Mouse (Mus musculus): Measurements from ENCODE around the gene Il1rap.
A peak's percentile ranks its signal among the peaks of the same experiment; 100 is the strongest.

Gene Il1rap

GRCm38 (mm10) chr16:26581048-26581912 lies at the start of gene Il1rap:
TSS of gene Il1rap (plus strand) at chr16:26581704.
- DNase-seq (ENCODE audit: low spot score), result peak; percentile 69

DNA sequence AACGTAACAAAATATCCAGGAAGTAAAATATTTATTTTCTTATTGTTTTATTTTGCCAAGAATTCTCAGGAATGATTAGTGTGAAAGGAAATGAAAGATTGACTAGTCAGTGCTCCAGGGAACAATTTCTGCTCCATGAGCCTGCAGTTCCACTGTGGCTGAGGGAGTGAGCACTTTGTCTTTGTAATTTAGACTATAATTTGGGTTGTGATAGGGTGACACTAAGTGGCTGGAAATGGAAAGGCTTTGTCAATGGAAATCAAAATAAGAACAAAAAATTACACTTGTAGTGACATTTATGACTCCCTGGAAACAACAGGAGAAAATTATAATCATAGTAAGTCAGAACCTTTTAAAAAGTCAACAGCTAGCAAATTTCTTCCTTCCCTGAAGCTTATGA lies 49.2 kb upstream of the Il1rap start:
- DNase-seq (ENCODE audit: low spot score), result no peak

GRCm38 (mm10) chr16:26546170-26546878 lies 35.2 kb upstream of the Il1rap start:
- DNase-seq (ENCODE audit: low spot score), result no peak

DNA sequence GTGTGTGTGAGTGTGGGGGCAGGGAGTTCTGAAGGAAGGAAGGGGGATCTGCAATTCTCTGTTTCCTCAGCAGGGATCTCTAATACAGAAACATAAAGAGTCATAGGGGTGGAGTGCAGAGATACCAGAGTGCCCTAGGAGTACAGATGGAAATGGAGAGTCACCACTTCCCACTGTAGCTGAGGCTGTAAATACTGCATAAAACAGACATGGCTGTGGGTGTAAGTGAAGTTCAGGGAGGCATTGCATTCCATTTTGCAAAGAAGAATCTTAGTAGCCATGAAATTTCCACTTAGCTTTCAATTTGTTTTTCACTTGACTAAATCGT lies 34.7 kb upstream of the Il1rap start:
- no peak for DNase-seq (ENCODE audit: low spot score)

- DNase-seq (ENCODE audit: low spot score), result no peak
These were observed 32.3 kb upstream of the Il1rap start for GRCm38 (mm10) chr16:26549221-26549620.

DNA sequence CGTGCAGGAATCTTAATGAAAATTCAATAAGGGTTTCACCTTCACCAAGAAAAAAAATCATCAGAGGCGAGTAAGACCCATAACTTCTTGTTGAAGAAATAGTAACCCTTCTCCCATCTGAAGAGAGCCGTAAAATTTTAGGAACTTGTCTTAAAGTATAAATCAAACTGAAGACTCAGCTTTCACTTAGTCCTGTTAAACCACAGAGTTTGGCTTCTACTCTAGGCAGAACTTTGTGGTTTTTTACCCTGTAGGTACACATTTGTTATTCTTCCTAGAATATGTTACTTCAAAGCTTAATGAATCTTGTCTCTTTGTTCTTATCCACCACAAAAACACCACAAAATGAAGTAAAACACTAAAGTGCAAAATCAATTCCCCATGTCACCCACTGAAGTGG lies 29.3 kb upstream of the Il1rap start:
- DNase-seq (ENCODE audit: low spot score), result no peak

DNA sequence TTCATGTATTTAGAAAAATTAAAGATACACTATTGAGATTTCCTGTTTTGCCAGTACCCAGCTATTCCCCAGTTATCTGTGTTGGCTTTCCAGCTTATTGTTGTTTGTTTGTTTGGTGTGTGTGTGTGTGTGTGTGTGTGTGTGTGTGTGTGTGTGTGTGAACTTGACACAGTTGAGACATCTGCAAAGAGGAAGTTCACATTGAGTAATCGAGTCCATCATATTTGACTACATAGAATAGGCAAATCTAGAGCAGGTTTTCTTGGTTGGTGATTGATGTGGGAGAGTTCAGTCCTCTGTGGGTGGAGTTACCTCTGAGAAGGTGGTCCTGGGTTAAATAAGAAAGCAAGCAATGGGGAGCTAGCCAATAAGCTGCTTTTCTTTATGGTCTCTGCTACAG lies 22.7 kb upstream of the Il1rap start:
- no peak for DNase-seq (ENCODE audit: low spot score)

- no peak for DNase-seq (ENCODE audit: low spot score)
These were observed 19.8 kb upstream of the Il1rap start for GRCm38 (mm10) chr16:26561743-26562142.

DNA sequence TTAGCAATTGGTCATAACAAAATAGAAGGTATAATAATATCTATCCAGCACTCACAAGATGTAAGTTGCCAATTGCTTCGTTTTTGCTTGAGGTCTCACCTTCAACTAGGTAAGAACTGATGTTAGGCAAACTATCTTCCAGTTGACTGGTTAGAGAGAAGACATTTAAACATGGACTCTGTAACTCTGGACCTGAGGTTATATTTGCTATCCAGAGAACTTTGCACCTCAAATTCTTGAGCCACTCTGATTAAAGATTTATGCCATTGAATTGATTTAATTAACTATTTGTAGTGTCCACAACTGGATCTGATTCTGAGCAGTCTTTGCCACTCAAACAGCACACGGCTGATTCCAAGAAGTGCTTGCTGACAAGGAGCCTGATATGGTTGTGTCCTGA lies 18.7 kb upstream of the Il1rap start:
- no peak for DNase-seq (ENCODE audit: low spot score)

GRCm38 (mm10) chr16:26569387-26569978 lies 12.0 kb upstream of the Il1rap start:
- no peak for DNase-seq (ENCODE audit: low spot score)

DNA sequence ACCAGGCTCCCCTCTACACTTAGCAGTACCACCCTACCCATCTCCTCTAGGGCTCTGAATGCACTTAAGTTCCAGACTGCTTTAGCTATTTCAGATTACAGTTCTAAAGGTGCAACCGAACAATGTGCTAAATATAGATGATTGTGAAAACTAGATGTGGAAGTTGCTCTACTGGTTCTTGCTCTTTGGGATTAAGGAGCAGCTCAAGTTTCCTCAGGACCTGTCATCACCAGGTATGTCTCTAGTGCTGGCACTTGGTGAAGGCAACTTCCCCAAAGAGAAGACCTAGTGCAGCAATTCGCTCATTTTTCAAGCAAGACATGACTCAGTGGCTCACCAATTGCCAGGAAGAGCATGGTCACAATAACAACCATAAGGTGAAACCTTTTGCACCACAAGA lies 9.7 kb upstream of the Il1rap start:
- DNase-seq (ENCODE audit: low spot score), result no peak

DNA sequence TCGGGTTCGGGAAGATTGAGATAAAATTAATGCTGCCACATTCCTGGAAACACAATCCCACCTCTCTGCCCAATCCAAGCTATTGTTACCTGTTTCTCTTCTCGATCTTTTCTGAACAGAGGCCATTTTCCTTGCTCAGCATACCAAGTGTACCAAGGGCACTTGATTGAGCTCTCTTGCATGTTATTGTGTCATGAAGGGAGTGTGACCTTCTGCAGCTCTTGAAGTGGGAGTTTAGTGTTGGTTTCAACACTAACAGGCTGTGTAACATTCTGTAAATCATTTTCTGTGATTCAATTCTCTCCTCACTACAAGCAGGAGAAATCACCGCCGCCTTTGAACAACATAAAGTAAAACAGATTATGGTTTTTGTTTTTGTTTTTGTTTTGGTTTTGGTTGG lies 7.3 kb upstream of the Il1rap start:
- no peak for DNase-seq (ENCODE audit: low spot score)

GRCm38 (mm10) chr16:26581913-26582376 lies 441 bp downstream of the Il1rap start:
- DNase-seq (ENCODE audit: low spot score), result no peak

- no peak for DNase-seq (ENCODE audit: low spot score)
These were observed 4.3 kb downstream of the Il1rap start for GRCm38 (mm10) chr16:26585806-26586205.

DNA sequence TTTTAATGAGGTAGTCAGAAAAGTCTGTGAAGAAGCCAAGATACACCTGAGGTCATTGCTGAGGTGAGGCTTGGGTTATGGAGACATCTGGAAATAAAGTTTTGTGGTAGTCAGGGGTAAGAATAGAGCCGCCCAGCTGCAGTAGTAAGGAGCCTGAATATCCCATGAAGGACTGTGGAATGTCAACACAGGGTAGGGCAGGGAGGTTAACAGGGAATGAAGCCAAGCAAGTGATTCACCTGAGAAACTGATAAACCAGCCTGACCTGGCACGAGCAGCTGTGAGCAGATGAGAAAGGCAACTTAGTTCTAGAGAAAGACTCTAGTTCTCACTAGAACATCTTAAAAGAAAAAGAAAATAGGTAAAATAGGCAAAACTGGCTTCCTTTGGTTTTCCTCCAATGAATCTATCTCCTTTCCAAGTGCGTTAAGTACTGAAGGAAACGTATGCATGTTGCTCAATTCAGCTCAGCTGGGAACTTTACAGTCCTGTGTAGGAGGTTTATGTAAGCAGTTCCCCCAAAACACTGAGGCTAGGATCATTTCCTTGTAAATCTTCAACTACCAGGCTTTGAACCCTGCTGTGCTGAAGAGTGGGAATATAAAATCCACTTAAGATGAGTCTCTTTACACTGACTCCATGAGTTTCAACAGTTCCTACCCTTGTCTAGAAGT lies 9.5 kb downstream of the Il1rap start:
- no peak for DNase-seq (ENCODE audit: low spot score)

DNA sequence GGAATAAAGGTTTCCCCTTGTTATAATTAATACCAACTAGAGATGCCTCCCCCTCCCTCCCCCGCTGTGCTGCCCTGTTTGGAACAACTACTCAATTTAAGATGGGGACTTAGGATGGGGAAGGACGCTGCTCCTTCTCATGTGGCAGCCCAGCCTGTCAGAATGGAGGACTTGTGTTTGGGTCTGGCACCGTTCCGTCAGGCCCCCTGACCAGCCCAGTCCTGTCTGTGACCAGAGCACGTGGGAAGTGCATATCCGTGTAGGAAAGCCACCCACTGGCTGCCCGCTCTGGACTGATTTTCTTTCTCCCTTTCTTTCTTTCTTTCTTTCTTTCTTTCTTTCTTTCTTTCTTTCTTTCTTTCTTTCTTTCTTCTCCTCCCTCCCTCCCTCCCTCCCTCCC lies 14.9 kb downstream of the Il1rap start:
- no peak for DNase-seq (ENCODE audit: low spot score)

DNA sequence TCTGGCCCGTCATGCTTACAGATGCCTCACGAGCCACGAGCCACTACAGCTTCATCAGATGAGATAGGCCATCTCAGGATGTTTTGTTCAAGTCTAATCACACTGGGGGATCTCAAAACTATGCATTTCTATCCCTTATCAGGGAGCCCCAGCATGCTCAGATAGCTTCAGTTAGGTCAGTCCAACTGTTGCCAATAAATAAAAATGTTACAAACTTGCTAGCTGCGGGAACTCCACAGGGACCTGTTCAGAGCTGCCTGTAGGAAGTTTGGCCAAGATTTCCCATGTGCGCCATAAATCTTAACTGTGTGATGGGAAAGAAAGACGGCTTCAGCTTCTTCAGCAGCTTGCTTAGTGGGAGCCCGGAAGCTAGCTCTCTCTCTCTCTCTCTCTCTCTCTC lies 15.8 kb downstream of the Il1rap start:
- DNase-seq (ENCODE audit: low spot score), result no peak

- no peak for DNase-seq (ENCODE audit: low spot score)
These were observed 17.1 kb downstream of the Il1rap start for GRCm38 (mm10) chr16:26598591-26598990.

GRCm38 (mm10) chr16:26601482-26601881 lies 20.0 kb downstream of the Il1rap start:
- no peak for DNase-seq (ENCODE audit: low spot score)

GRCm38 (mm10) chr16:26604621-26605020 lies 23.1 kb downstream of the Il1rap start:
- DNase-seq (ENCODE audit: low spot score), result no peak

DNA sequence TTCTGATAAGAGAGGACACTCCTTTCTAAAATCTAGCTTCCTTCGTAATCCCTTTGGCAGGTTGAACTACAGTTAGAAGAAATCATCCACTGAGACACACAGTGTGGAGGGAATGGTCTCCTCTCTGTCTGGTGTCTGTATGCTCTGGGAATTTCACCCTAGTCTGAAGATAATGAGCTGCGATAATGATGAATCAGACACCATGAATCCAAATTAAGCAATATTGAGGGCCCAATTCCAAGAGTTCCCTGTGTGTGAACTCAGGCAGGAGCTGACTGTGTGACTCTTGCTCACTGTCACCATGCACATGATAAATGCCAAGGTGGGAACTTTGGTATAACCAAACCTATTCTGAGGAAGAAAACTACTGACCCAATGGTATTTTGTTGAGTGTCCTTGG lies 26.5 kb downstream of the Il1rap start:
- no peak for DNase-seq (ENCODE audit: low spot score)

GRCm38 (mm10) chr16:26610508-26610907 lies 29.0 kb downstream of the Il1rap start:
- no peak for DNase-seq (ENCODE audit: low spot score)
